Mouse (Mus musculus) mouse trophoblast stem cell (cell line): ENCODE data around the gene Slc26a9.

ENCODE experiments used
- in situ Hi-C, 2 experiments: fragments of 300-500 bp; cut with MseI, MboI; formaldehyde crosslinking; loops; 2 replicates in 1 of 2; 3 replicates in 1 of 2; pipeline ENCODE4 v1.15.1; 2025

Gene Slc26a9

GRCm38 (mm10) chr1:131743868-131744464 is at the start of gene Slc26a9:
TSS of gene Slc26a9 (plus strand) at chr1:131744022.
- in situ Hi-C loops = no loop called here

GRCm38 (mm10) chr1:131695308-131695707 is 48.5 kb upstream of the Slc26a9 start:
- in situ Hi-C loops = no loop called here

DNA sequence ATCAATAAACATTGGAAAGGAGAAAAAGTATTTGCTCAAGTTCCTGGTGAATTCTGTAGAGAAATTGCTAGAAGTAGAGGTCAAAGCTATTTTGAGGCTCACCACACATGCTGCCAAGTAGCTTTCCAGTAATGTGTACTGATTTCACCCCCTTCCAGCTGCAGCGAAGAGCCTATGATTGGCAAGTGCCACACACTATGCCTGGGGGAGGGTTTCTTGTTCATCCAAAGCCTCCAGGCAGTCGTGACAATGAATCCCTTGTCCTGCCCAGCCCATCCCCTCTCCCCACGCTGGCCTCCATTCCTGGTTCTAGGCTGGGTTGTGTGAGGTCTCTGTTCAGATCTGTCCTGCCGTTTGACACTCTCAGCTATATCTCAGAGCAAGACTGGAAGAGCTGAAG is 47.5 kb upstream of the Slc26a9 start:
- in situ Hi-C loops = no loop called here

DNA sequence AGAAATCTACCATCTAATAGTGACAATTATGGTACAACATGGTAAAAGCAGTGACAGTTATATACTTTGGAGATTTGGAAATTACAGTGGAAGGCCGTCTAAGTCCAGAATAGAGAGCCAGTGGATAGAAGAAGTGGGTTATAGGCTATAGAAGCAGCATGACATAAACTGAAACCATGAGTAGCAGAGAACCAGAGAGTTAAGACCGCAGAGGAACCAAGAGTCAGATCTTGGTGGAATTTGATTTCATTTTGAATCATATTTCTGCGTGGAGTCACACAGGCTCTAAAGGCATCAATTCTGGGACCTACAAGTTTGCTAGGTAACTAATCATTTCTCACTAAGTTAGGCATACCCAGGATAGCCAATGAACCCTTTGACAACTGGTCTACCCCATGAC is 45.1 kb upstream of the Slc26a9 start:
- in situ Hi-C loops = no loop called here

DNA sequence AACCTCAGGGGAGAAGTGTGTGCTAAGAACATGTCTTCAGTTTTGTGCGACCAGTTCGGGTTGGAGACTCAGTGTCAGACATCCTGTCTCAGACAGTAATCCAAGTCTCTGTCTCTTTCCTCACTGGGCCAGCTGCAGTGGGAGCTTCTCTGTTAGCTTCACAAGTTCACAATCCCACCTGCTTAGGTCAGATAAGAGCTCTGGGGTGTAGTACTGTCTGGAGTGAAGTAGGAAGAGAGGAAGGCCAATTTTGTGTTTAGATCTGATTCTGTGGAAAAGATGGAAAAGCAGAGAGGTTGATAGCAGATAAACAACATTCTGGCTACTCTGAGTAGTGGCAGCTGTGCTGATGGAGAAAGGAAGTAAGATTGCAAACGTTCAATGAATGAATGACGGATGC is 44.2 kb upstream of the Slc26a9 start:
- in situ Hi-C loops = loop anchor here in 1 of 2 experiments (10.0 kb wide), 1 partner anchor 185 kb away; no protein-coding TSS in a partner anchor

DNA sequence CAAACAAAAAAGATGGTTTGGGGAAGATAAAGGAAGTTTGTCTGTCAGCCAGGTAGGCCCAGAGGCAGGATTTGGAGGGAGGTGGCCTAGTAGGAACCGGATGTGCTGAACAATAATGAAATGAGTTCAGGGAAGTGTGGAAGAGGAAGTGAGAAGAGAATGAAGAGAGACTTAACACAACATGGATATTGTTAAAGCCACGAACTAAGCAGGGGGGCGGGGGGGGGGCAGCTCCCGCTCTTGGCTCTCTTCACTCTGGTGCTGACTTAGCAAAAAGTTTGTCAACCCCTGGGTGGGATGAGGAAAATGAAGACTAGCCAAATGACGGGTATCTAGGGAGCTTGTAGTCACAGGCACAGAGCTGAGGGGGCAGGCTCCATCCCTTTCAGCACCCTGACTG is 43.4 kb upstream of the Slc26a9 start:
- in situ Hi-C loops = loop anchor here in 1 of 2 experiments (10.0 kb wide), 1 partner anchor 184 kb away; no protein-coding TSS in a partner anchor

- in situ Hi-C loops = loop anchor here in 1 of 2 experiments (10.0 kb wide), 1 partner anchor 183 kb away; no protein-coding TSS in a partner anchor
Observed at GRCm38 (mm10) chr1:131701391-131701790, 42.4 kb upstream of the Slc26a9 start.

DNA sequence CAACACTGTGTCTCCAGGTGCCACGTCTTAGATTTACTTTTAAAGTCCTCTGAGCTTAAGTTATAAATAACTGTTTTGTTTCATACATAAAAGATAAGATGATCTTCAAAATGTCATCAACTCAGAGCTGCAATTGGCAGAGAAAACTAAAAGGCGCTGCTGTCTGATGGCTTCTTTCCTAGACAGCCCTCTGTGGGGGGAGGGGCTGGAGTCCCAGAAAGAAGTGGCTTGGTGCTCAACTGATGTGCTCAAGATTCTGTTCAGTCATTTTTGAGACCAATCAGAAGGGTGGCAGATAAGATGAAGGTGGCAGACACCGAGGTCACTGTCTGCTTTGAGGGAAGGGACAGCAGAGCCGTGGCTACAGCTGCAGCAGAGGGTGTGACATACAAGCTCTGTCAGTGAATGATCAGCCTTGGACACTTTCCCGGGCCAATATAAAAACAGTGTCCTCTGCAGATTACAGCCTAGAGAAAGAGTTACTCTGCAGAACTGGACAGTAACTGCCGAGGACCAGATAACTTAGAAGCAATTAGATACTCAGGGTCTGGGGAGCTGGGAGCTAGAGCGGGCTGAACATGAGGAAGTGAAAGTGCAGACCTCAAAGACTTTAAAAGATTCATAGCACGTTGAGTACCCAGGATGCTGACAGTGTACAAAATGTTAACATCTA is 41.6 kb upstream of the Slc26a9 start:
- in situ Hi-C loops = loop anchor here in 1 of 2 experiments (10.0 kb wide), 1 partner anchor 183 kb away; no protein-coding TSS in a partner anchor

DNA sequence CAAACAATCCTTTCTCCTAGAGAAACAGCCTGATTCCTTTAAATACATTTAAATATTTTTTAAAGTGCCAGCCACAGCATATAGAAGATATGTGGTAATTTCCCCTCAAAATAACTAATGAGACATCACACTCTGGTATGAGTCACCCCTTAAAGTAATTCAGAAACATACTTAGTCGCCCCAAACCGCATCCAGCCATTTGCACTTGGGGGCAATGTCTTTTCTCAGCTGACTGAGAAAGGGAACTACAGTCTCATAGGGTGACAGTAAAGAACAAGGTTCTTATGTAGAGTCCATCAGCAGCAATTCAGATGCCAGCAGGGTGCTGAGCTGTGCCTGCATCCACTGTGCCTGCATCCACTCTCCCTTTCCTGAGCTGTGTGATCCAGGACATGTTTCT is 40.3 kb upstream of the Slc26a9 start:
- in situ Hi-C loops = loop anchor here in 1 of 2 experiments (10.0 kb wide), 1 partner anchor 181 kb away; no protein-coding TSS in a partner anchor

- in situ Hi-C loops = loop anchor here in 1 of 2 experiments (10.0 kb wide), 1 partner anchor 176 kb away; no protein-coding TSS in a partner anchor
Observed at GRCm38 (mm10) chr1:131708338-131708737, 35.5 kb upstream of the Slc26a9 start.

DNA sequence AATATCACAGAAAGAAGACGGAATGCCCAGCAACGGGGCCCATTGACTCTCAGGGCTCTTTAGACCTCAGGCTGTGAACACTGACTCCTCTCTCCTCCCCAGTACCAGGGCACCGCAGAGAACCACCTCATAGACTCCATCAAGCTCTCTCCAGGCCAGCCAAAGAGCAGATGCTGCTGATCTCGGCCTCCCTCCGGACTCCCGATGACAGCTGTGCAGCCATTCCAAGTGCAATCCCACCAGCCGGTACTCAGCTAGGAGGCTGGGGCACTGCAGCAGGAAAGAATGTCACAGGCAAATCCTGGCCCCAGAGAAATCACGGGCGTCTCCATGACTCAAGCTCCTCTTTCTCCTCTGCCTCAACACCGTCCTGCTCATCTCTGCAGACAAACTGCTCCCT is 32.3 kb upstream of the Slc26a9 start:
- in situ Hi-C loops = loop anchor here (5.0 kb wide), 1 partner anchor 56 kb away; no protein-coding TSS in a partner anchor

DNA sequence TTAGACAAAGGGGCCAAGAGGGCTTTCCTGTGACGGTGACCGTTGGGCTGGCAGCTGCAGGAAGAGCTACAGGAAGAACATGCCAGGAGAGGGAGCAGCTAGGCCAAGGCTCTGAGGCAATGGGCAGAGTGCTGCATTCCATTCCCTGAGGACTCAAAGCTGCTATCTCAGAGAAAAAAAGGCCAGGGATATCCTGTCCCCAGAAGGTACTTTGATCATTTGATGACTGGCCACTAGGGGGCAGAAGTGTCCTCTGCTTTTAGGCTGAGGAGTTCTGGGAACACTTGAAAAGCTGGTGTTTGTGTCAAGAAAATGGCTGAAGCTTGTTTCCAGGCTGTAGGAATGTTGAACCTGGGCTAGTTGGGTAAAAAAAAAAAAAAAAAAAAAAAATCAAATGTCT is 31.4 kb upstream of the Slc26a9 start:
- in situ Hi-C loops = loop anchor here (5.0 kb wide), 1 partner anchor 55 kb away; no protein-coding TSS in a partner anchor

DNA sequence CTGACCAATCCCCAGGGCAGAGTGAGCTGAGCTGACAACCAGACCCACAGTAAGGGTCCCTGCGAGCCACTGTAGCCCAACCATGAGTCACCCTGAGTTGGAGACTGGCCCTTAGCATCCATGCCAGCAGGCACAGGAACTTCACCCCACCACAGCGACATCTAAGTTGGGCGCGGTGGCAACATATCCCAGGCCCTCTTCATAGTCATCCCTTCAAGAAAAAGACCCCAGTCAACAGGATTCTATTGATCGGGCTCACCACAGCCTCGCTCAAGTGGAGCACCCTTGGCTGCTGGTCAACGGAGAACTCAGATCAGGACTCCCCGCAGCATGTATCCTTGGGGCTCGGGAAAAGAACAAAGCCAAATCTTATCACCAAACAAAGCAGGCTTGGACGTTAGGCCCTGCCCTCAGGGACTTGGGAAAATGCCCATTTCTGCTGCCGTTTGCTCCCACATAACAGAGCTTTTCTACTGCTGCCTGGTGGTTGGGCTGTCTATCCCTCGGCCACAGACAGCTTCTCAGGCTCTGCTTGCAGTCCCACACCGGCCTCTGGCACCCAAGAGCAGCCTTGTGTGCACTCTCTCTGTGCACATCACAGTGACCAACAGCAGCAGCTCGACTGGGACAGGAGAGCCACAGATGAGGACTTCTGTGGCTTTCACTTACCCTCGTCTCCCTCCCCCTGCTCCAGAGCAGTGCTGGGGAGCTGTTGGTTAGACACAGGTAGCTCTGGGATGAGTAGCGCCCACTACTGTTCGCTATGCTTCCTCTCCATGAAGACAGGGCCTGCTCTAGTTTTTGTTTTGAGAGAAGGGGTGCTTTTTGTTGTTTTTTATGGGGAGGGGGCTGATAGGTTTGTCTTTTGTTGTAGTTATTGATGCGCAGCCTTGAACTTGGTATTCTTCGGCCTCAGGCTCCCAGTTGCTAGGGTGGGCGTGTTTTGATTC is 29.2 kb upstream of the Slc26a9 start:
- in situ Hi-C loops = loop anchor here (5.0 kb wide), 1 partner anchor 53 kb away; no protein-coding TSS in a partner anchor

- in situ Hi-C loops = no loop called here
Observed at GRCm38 (mm10) chr1:131718952-131719694, 24.7 kb upstream of the Slc26a9 start.

- in situ Hi-C loops = no loop called here
Observed at GRCm38 (mm10) chr1:131721989-131722388, 21.8 kb upstream of the Slc26a9 start.

GRCm38 (mm10) chr1:131723549-131723948 is 20.3 kb upstream of the Slc26a9 start:
- in situ Hi-C loops = no loop called here

GRCm38 (mm10) chr1:131726586-131726985 is 17.2 kb upstream of the Slc26a9 start:
- in situ Hi-C loops = no loop called here

GRCm38 (mm10) chr1:131730639-131731437 is 13.0 kb upstream of the Slc26a9 start:
- in situ Hi-C loops = no loop called here

DNA sequence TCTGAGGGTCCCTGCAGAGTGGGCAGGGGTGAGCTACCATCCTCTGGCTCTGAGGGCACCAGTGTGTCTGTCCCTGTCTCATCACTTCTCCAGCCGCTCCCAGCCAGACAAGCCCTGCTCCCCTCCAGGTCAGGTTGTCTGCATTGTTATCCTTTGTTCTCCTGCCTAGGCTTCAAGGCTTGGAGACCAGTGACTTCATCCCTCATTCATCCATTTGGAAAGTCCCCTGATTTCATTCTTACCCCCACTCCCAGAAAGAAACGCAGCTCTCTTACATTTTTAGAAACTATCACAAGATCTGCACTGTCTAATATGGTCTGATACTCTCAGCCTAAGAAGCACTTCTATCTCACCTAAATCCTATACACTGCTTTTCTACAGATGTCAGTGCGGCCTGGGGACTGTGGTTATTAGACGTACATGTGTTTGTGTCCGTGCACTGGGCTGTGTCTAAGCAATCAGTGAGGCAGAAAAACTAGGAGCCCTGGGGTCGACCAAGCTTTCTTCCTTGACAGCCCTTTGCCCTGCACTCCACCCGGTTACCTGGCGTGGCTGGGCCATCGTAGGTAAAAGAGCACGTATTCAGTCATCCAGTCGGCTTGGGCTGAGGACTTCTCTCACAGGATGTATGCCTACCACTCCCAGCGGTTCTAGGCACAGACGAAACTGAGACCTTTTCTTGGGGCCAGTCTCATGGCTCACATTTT is 10.2 kb upstream of the Slc26a9 start:
- in situ Hi-C loops = no loop called here
